Mouse (Mus musculus): ENCODE data around the gene Pacsin3.

DNA sequence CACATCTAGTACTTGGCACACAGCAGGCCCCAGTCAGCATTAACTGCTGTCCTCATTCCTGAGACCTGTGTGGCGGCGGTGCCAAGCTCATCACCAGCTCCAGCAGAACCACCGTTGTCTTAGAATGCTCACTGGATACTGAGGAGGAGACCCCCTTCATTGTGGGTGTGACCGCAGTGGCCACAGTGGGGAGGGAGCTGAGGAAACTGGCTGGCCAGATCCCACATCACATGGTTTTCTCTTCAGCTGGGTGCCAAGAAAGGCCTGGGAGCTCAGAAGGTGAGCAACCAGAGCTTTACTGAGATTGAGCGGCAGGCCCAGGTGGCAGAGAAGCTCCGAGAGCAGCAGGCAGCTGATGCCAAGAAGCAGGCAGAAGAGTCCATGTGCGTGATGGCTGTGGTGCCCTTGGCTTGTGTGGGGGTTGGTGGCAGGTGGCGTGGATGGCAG lies 14.0 kb downstream of the Pacsin3 start:
- TF ChIP-seq EP300 (IDR thresholded peaks at IDR 0.05; ENCODE audit: low read length) = no peak
- TF ChIP-seq USF1 (IDR thresholded peaks at IDR 0.05; ENCODE audit: low read depth, low read length) = no peak
- TF ChIP-seq RCOR1 (conservative IDR thresholded peaks at IDR 0.05; ENCODE audit: low read depth, low read length) = no peak
- TF ChIP-seq POLR2A (IDR thresholded peaks at IDR 0.05; ENCODE audit: low read depth, low read length) = no peak; the same call in 1 of the 2 replicates
